ENCODE assay signal across 18 mouse cellular contexts in the genomic region with DNA sequence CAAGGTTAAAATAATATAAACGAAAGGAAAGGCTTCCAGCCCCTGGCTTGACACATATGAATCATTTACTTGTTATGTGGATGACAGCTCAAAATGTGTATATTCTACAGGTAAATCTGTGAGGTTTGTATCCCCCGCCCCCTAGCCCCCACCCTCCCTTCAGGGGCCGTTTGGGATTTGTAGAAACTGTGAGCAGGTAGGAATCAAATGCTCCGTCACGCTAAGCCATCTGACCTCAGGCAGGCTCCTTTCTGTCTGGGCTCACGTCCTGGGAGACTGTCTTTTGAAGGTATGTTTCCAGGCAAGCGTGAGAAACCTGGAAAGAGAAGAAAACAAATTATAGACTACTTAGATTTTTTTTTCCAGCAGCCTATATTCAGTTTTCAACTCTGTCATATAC. TPM values are rescaled to one million over a fixed set of nuclear protein-coding genes. Genes with fewer than 3 reads are reported as not detected.
"Had no signal": no experiment of that assay in that cellular context is flagged by ENCODE, and none has a peak within 500 bp of the region (broad histone marks: within the 10 kb centered on the region; RNA-seq: fewer than 3 reads in every experiment).

No protein-coding gene starts in this region.

- H3K9me3 ChIP-seq: lung, embryonic 15.5 days; megakaryocyte, embryonic 14.5 days; midbrain, embryonic 13.5 days; midbrain, embryonic 15.5 days; neural tube, embryonic 12.5 days; stomach, embryonic 15.5 days had no signal

- H3K4me1 ChIP-seq: lung, embryonic 15.5 days; megakaryocyte, embryonic 14.5 days; neural tube, embryonic 12.5 days; stomach, embryonic 15.5 days had no signal

- H3K4me3 ChIP-seq: lung, embryonic 15.5 days; megakaryocyte, embryonic 14.5 days; midbrain, embryonic 13.5 days; midbrain, embryonic 15.5 days; neural tube, embryonic 12.5 days; stomach, embryonic 15.5 days had no signal

- H3K27me3 ChIP-seq: lung, embryonic 15.5 days; midbrain, embryonic 13.5 days; midbrain, embryonic 15.5 days; neural tube, embryonic 12.5 days; stomach, embryonic 15.5 days had no signal

- ATAC-seq: liver, postnatal 0 days; lung, postnatal 0 days; midbrain, embryonic 13.5 days; midbrain, embryonic 15.5 days had no signal

- H3K4me2 ChIP-seq: lung, embryonic 15.5 days; midbrain, embryonic 11.5 days; midbrain, embryonic 13.5 days; midbrain, embryonic 15.5 days; neural tube, embryonic 12.5 days; stomach, embryonic 15.5 days had no signal

- H3K27ac ChIP-seq: lung, embryonic 15.5 days; macrophage; midbrain, embryonic 13.5 days; midbrain, embryonic 15.5 days; neural tube, embryonic 12.5 days; stomach, embryonic 15.5 days had no signal

- H3K36me3 ChIP-seq: lung, embryonic 15.5 days; midbrain, embryonic 13.5 days; midbrain, embryonic 15.5 days; neural tube, embryonic 12.5 days; stomach, embryonic 15.5 days had no signal

- H3K9ac ChIP-seq: liver, postnatal 0 days; lung, embryonic 15.5 days; midbrain, embryonic 13.5 days; midbrain, embryonic 15.5 days; neural tube, embryonic 12.5 days; stomach, embryonic 15.5 days had no signal

- DNase-seq: liver, postnatal 0 days; lung, adult 2 months; lung, postnatal 14 days; lung, postnatal 36 days; right cerebral cortex, postnatal 14 days; thymus, adult 18-20 months; thymus, postnatal 14 days; thymus, postnatal 36 days had no signal

RNA-seq across cellular contexts. Expression of a gene that starts 48.0 kb away (rescaled TPM):
- polyA plus RNA-seq: macrophage; midbrain, embryonic 13.5 days; spleen, adult 2 months had no signal
